Mouse (Mus musculus): ENCODE data around the gene Spata31d1a. TPM values are rescaled to one million over a fixed set of nuclear protein-coding genes. Genes with fewer than 3 reads are reported as not detected.
A peak's percentile ranks its signal among the peaks of the same experiment; 100 is the strongest.

Gene Spata31d1a
- polyA plus RNA-seq, 1 experiment from 2014 or later: 0.04 TPM

DNA sequence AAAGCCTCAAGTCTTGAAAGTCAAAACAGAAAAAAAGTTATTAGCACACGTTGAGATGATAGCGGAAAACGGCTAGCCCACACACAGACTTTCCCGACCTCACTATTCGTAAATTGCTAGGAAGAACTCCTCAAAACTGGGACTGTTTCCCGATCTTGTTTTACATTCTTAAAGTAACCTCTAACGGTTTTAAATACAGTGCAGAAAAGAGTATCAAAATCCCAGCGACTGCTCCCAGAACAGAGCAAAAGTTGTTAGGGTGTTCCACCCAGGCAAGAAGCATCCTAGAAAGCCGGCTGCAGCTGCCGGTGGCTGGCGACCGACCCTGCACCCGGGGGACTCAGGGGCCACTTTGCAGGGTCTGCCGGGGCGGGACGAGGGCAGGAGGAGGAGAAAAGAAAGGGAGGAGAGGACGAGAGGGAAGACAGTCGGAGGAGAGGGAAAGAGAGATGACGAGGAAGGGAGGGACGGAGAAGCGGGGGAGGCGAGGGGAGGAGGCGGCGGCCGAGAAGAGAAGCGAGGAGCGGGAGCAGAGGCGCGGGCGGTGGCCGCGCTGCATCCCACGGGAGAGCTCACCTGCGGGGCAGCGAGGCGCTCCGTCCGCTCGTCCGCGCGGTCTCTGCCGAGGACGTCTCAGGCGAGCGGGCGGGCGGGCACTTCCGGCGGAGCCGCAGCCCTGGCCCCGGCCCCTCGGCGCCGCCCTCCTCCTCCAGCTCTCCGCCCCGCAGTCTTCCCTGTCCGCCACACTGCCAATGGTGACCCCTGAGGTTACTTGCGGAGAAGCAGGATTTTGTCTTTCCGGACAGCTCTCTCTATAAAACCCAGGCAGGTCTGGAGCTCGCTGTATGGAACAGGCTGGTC is 34.7 kb downstream of the Spata31d1a start, which contains the start of gene Golm1:
Golm1 (minus strand) TSS at position 661 of the 861 bp plus-strand sequence.
- peak within 1 kb of the TSS; percentile 79 for H3K4me3 ChIP-seq
- WGBS: 0% methylated on average over 51 of the region's 61 CpGs
- peak within 1 kb of the TSS; percentile 79 for H3K4me2 ChIP-seq (replicated peaks)
- H3K9me3 ChIP-seq (replicated peaks): no peaks in the 10 kb centered on the region
- H3K4me1 ChIP-seq: peaks cover 21% of the 10 kb centered on the region
- no peaks in the 10 kb centered on the region for H3K36me3 ChIP-seq
- peak within 1 kb of the TSS; percentile 90 for H3K27ac ChIP-seq
- peak within 1 kb of the TSS; percentile 90 for H3K9ac ChIP-seq
- no peaks in the 10 kb centered on the region for H3K27me3 ChIP-seq
- ATAC-seq (ENCODE audit: low FRiP score): peak; percentile 67

DNA sequence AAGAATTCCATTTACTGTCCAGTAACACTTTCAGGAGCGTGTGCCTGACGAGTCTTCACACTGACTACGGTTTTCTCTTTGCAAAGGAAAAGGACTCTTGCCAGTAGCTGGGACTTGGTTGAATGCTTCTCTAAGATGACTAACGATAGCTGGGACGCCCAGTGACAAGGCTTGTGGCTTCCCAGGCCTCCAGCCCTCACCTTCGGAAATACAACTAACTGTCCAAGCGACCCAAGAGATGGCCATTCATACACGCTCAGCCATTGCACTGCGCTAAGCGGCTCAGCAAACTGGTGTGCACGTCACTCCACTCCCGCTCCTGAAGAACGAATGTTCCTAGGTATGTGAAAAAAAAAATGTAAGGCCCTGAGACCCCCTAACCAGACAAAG is 35.4 kb downstream of the Spata31d1a start:
- Histone ChIP-seq H3K9ac (peak overlapping the region; percentile 90), H3K27me3 (no peaks in the 10 kb centered on the region), H3K27ac (peak overlapping the region; percentile 90), H3K9me3 (replicated peaks) (no peaks in the 10 kb centered on the region), H3K4me3 (peak overlapping the region; percentile 79), H3K4me2 (replicated peaks) (peak overlapping the region; percentile 79), H3K4me1 (peaks cover 27% of the 10 kb centered on the region), H3K36me3 (no peaks in the 10 kb centered on the region)
- under 1% methylated on average over 13 of the region's 13 CpGs for WGBS
- 0 out of 2 replicates have a peak, but pooled peaks have one; percentile 30 for ATAC-seq (ENCODE audit: low FRiP score)

DNA sequence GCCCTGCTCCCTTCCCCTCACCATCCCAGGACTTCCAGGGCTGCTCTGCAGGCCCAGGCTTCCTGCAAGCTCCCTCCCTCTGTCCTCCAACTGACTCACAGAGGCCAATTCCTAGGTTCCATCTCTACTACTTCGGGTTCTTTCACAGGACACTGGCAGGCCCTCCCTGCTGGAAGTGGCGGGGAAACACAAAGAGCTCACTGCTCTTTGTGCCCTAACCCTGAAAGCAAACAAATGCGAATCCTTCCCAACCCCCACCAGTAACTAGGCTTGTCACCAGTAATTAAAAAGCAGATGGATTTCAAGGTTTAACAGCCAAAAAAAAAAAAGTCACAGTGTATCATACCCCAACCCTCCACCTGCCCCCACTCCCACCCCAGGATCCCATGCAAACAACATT is 35.9 kb downstream of the Spata31d1a start:
- ATAC-seq (ENCODE audit: low FRiP score): peak; percentile 26; the same call in 1 of the 2 replicates
- Histone ChIP-seq H3K36me3 (no peaks in the 10 kb centered on the region), H3K4me2 (replicated peaks) (peak overlapping the region; percentile 79), H3K9ac (peak overlapping the region; percentile 90), H3K4me1 (peaks cover 27% of the 10 kb centered on the region), H3K27me3 (no peaks in the 10 kb centered on the region), H3K9me3 (replicated peaks) (no peaks in the 10 kb centered on the region), H3K4me3 (peak overlapping the region; percentile 79), H3K27ac (peak overlapping the region; percentile 90)
- 2% methylated on average over 3 of the region's 3 CpGs for WGBS

DNA sequence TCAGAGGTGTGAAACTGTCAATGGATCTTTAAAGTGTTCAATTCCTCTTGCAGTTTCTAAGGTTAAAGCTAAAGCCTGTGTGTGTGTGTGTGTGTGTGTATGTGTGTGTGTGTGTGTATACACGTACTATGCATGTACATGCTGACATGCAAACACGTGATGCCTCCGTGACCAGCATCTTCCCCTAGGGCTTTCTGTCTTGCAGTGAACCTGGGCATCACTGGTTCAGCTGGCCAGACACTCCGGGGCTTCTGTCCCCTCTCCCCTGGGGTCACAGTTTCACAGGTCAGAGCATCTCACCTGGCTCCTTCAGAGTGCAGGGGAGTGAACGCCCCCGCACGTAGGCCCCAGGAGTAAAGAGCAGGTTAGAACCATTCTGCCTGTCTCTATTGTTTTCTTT is 36.5 kb downstream of the Spata31d1a start:
- H3K36me3 ChIP-seq: no peaks in the 10 kb centered on the region
- peaks cover 28% of the 10 kb centered on the region for H3K4me1 ChIP-seq
- H3K4me3 ChIP-seq: peak overlapping the region; percentile 32
- H3K27ac ChIP-seq: peak overlapping the region; percentile 90
- no peaks in the 10 kb centered on the region for H3K9me3 ChIP-seq (replicated peaks)
- WGBS: 23% methylated on average over 7 of the region's 7 CpGs
- H3K27me3 ChIP-seq: no peaks in the 10 kb centered on the region
- H3K9ac ChIP-seq: peak overlapping the region; percentile 90
- peak overlapping the region; percentile 79 for H3K4me2 ChIP-seq (replicated peaks)
- peak; percentile 13; the same call in 1 of the 2 replicates for ATAC-seq (ENCODE audit: low FRiP score)

DNA sequence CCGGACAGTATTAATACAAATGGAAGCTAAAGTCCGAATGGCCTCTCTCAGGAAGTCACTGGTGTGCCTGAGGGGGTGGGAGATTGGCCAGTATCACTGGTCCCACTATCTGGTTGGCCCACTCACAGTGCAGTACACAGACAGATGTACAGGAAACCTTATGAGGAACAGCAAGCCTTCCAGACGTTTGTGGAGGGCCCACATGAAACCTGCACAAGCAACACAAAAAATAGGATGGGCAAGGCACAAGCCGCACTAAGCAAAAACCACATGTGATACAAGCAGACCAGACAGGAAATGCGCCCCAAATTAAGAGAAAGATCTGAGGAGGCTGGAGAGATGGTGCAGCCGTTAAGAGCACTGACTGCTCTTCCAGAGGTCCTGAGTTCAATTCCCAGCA is 37.9 kb downstream of the Spata31d1a start:
- Histone ChIP-seq H3K27ac (peak overlapping the region; percentile 68), H3K4me2 (replicated peaks) (peak overlapping the region; percentile 15; the same call in 1 of the 2 replicates), H3K27me3 (no peaks in the 10 kb centered on the region), H3K4me3 (no peak overlapping the region), H3K9ac (no peak overlapping the region), H3K9me3 (replicated peaks) (no peaks in the 10 kb centered on the region), H3K4me1 (peaks cover 30% of the 10 kb centered on the region), H3K36me3 (no peaks in the 10 kb centered on the region)
- ATAC-seq (ENCODE audit: low FRiP score): no peak
- 71% methylated on average over 6 of the region's 6 CpGs for WGBS

DNA sequence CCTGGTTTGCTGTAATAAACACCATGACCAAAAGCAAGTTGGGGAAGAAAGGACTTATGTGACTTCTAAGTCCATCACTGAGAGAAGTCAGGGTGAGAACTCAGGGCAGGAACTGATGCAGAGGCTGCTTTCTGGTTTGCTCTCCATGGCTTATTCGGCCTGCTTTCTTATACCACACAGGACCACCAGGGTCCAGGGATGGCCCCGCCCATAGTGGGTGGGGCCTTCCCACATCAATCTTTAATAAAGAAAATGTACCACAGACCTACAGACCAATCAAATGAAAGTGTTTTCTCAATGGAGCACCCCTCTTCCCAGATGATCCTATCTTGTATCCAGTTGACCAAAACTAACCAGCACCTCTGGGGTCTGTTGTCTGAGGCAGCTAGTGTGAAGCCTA is 38.6 kb downstream of the Spata31d1a start:
- H3K9me3 ChIP-seq (replicated peaks): no peaks in the 10 kb centered on the region
- H3K27ac ChIP-seq: no peak overlapping the region; the same call in 1 of the 2 replicates
- no peak overlapping the region for H3K9ac ChIP-seq
- 0 out of 2 replicates have a peak, but pooled peaks cover under 1% of the 10 kb centered on the region for H3K36me3 ChIP-seq
- H3K27me3 ChIP-seq: no peaks in the 10 kb centered on the region
- WGBS: 62% methylated on average over 2 of the region's 2 CpGs
- H3K4me2 ChIP-seq (replicated peaks): no peak overlapping the region
- no peak overlapping the region for H3K4me3 ChIP-seq
- peaks cover 30% of the 10 kb centered on the region for H3K4me1 ChIP-seq
- ATAC-seq (ENCODE audit: low FRiP score): peak; percentile 49

DNA sequence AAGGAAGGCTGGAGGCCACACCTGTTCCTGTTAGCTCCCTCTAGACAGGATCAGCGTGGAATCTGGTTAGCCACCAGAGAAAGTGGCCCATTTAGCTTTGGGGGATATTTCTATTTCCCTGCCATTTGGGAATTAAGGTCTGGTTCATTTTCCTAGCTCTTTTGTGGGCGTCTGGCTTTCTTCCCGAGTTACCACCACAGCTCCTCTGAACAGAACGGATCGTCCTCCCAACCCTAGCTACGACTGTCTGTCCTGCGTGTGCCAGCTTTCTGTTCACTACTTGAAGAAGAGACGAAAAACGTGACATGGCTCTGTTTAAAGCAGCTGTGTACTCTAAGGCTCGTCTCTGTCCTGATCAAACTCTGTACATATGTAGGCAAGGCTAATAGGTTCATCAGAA is 40.2 kb downstream of the Spata31d1a start:
- ATAC-seq (ENCODE audit: low FRiP score): no peak
- WGBS: 90% methylated on average over 10 of the region's 10 CpGs
- Histone ChIP-seq H3K4me2 (replicated peaks) (no peak overlapping the region), H3K4me1 (peaks cover 30% of the 10 kb centered on the region), H3K27ac (no peak overlapping the region), H3K27me3 (no peaks in the 10 kb centered on the region), H3K9me3 (replicated peaks) (no peaks in the 10 kb centered on the region), H3K4me3 (no peak overlapping the region), H3K36me3 (peaks cover 8% of the 10 kb centered on the region), H3K9ac (no peak overlapping the region)

DNA sequence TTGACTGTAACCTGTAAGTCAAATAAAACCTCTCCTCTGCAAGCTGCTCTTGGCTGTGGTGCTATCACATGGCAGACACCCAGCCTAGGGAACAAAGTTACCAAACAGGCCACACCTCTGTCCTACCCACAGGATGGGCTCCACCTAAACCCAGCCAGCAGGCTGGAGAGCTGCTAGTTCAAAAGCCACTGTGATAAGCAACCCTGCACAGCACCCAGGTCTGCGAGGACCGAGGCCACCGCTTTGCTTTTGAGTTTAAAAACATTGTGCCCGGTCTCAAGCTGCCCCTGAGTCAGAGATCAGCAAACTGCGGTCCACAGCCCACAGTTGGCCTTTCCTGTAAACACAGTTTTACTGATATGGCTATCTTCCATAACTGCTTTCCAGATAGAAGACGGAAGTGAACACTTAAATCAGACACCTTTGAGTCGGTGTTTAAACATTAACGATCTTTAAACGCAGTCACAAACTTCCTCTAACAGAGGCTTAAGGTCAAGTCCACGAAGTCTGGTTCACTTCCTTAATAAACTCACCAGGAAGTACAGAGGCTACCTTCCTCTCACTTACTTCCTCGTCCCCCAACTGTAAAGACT is 41.5 kb downstream of the Spata31d1a start:
- no peak overlapping the region for H3K4me2 ChIP-seq (replicated peaks)
- peaks cover 25% of the 10 kb centered on the region for H3K4me1 ChIP-seq
- H3K36me3 ChIP-seq: peaks cover 21% of the 10 kb centered on the region
- peak overlapping the region; percentile 7; the same call in 1 of the 2 replicates for H3K27ac ChIP-seq
- no peaks in the 10 kb centered on the region for H3K9me3 ChIP-seq (replicated peaks)
- H3K27me3 ChIP-seq: no peaks in the 10 kb centered on the region
- 83% methylated on average over 11 of the region's 11 CpGs for WGBS
- H3K9ac ChIP-seq: no peak overlapping the region
- no peak for ATAC-seq (ENCODE audit: low FRiP score)
- H3K4me3 ChIP-seq: no peak overlapping the region

DNA sequence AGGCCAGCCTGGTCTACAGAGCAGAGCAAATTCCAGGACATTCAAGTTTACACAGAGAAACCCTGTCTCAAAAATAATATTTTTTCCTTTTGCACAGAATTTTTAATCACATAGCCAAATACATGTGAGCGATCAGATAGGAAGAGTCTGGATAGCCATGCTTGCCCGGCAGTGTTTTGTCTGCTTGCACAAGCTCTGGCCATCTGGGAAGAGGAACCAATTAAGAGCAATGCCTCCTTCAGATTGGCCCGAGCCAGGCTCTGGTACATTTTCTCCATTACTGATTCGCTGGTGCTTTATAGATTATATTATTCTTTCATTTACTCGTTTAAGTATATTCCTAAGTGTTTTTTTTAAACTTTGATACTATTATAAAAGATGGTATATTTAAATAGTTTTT is 42.4 kb downstream of the Spata31d1a start:
- ATAC-seq (ENCODE audit: low FRiP score): no peak
- Histone ChIP-seq H3K27ac (no peak overlapping the region), H3K36me3 (peaks cover 28% of the 10 kb centered on the region), H3K4me3 (no peak overlapping the region), H3K4me2 (replicated peaks) (no peak overlapping the region), H3K27me3 (no peaks in the 10 kb centered on the region), H3K9me3 (replicated peaks) (no peaks in the 10 kb centered on the region), H3K9ac (no peak overlapping the region), H3K4me1 (peaks cover 20% of the 10 kb centered on the region)
- 86% methylated on average over 5 of the region's 5 CpGs for WGBS

DNA sequence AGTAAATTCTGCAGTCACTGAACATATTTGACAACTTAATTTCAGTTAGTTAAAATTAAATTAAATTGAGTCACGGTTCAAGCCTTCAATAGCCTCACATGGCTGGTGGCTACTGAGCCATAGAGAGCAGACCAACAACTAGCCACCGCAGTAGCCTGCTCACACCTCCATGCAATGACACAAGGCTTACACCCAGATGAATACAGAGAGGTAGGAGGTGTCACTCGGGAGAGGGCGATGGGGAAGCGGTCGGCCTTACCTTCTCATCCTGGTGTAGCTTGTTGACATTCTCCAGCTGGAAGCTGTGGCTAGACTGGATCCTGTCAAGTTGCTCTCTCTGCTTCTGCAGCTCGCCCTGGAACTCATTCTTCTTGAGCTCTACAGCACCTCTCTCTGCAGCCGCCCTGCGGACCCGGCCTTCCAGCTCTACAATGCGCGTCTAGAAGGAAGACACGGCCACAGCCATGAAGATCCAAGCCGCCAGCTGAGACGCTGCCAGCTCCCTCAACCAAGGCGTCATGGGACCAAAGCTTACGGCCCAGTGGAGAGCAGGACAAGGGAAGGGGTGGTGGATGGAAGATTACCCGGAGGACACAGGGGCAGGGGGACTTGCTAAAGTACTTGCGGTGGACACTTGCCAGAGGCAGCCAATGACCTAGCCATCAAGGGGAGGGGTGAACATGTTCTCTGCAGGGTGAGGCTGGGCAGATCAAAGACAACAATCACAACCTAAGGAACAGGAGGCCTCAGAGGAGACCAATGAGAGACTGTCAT is 46.0 kb downstream of the Spata31d1a start:
- ATAC-seq (ENCODE audit: low FRiP score): no peak
- H3K9ac ChIP-seq: no peak overlapping the region
- 95% methylated on average over 19 of the region's 19 CpGs for WGBS

DNA sequence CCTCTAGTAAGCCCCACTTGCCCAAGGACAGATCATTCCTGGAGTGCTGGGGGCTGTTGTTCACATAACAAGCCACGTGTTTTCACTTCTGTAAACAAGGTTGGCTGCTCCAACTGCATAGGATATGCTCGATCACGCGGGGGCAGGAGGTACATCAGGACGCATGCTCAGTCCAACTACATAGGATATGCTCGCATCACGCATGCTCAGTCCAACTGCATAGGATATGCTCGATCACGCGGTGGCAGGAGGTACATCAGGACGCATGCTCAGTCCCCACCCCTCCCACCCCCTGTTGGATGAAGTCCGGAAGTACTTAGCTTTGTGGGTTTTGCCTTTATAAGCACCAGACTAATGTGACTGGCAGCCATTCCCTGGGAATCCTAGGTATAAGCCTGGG is 48.2 kb downstream of the Spata31d1a start:
- H3K4me2 ChIP-seq (replicated peaks): no peak overlapping the region
- 96% methylated on average over 12 of the region's 12 CpGs for WGBS
- H3K27me3 ChIP-seq: no peaks in the 10 kb centered on the region
- H3K9me3 ChIP-seq (replicated peaks): no peaks in the 10 kb centered on the region; the same call in 1 of the 2 replicates
- no peak for ATAC-seq (ENCODE audit: low FRiP score)
- H3K9ac ChIP-seq: no peak overlapping the region
- H3K36me3 ChIP-seq: peaks cover 78% of the 10 kb centered on the region
- H3K27ac ChIP-seq: no peak overlapping the region
- peaks cover 9% of the 10 kb centered on the region for H3K4me1 ChIP-seq
- H3K4me3 ChIP-seq: no peak overlapping the region

More for the DNA sequence above, 46.0 kb downstream of the Spata31d1a start:
- Histone ChIP-seq H3K4me2 (replicated peaks) (no peak overlapping the region), H3K4me3 (no peak overlapping the region), H3K4me1 (peaks cover 3% of the 10 kb centered on the region; the same call in 1 of the 2 replicates), H3K9me3 (replicated peaks) (no peaks in the 10 kb centered on the region), H3K27ac (no peak overlapping the region), H3K36me3 (peaks cover 63% of the 10 kb centered on the region), H3K27me3 (no peaks in the 10 kb centered on the region)

DNA sequence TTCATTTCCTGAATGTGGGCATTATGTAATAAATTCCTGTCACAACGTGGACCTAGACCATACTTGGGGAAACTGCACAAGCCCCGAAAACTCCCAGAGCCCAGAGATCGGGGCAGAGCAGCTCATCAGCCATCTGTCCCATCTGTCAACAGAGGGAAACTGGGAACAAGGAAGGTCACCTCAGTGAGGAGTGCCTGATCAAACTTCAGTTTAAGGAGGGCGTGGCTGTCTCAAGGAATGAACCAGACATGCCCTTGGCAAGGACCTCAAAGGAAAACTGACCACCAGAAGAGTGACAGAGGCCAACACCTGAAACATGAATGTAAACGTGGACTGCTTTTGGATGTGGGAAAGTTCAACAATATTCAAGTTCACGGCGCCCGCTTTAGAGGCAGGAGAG is 48.7 kb downstream of the Spata31d1a start:
- H3K9ac ChIP-seq: no peak overlapping the region
- H3K4me3 ChIP-seq: no peak overlapping the region
- ATAC-seq (ENCODE audit: low FRiP score): no peak
- H3K36me3 ChIP-seq: peaks cover 76% of the 10 kb centered on the region
- peaks cover 14% of the 10 kb centered on the region for H3K4me1 ChIP-seq
- no peak overlapping the region for H3K27ac ChIP-seq
- H3K9me3 ChIP-seq (replicated peaks): no peaks in the 10 kb centered on the region; the same call in 1 of the 2 replicates
- H3K4me2 ChIP-seq (replicated peaks): no peak overlapping the region
- H3K27me3 ChIP-seq: no peaks in the 10 kb centered on the region
- 94% methylated on average over 8 of the region's 8 CpGs for WGBS
